Mouse (Mus musculus): ENCODE measurements at regions not wholly inside any gene's neighbourhood (a gene's known extent, or its start where the extent isn't known, plus 50 kb on each side); places are given as distances from the start of the nearest gene placed in this dataset.

DNA sequence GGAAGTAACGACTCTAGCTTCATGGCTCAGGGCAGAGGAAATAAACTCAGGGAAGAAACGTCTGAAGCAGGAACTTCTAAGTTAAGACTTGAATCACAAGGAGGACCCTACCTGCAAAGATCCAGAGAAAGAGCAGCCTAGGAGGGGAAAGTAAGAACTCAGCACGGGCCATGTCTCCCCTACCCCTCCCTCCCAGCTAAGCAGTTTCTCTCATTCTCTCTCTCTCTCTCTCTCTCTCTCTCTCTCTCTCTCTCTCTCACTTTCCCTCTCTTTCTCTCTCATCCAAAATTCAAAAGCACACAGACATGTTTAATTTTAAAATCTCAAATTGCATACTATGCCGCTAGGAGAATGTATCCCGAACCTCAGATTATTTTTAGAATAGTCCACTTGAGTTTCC lies 267.3 kb downstream of the Dhx15 start:
- Histone ChIP-seq H3K4me2 (ENCODE audit: insufficient read depth, low read depth, poor library complexity, severe bottlenecking) (no peak overlapping the region), H3K27me3 (replicated peaks) (no peaks in the 10 kb centered on the region), H3K36me3 (replicated peaks in 1 of 2; ENCODE audit: control insufficient read depth in 1 of 2, insufficient read depth in 1 of 2, low read length in 1 of 2) (no peaks in the 10 kb centered on the region), H3K79me2 (replicated peaks; ENCODE audit: control insufficient read depth, extremely low read depth, insufficient read depth, poor library complexity, severe bottlenecking) (no peaks in the 10 kb centered on the region), H3K4me1 (ENCODE audit: control insufficient read depth in 1 of 2, insufficient read depth in 2 of 2) (peaks cover 0 to 7% of the 10 kb centered on the region in 2 experiments; a peak in 1 of 4 replicates), H3K9me3 (replicated peaks; ENCODE audit: low read length) (no peaks in the 10 kb centered on the region), H3K4me3 (replicated peaks in 1 of 3; ENCODE audit: low read depth in 2 of 3, low read length in 2 of 3, poor library complexity in 1 of 3) (no peak overlapping the region), H3K9ac (ENCODE audit: insufficient read depth, low read depth) (no peak overlapping the region), H3K27ac (ENCODE audit: insufficient read depth, low read depth) (no peak overlapping the region)
- in situ Hi-C loops (cut with MboI; ENCODE audit: low pct_ligation_motif_present, low pct_unique_long_range_greater_than_20kb, low sequenced_read_pairs) (no loop called here), dilution Hi-C loops (cut with MboI; ENCODE audit: extremely low pct_ligation_motif_present, extremely low pct_unique_long_range_greater_than_20kb, low sequenced_read_pairs) (no loop called here)
- no peak for DNase-seq (ENCODE audit: extremely low read depth)
- TF ChIP-seq CHD2 (IDR thresholded peaks at IDR 0.05; ENCODE audit: low read length) (no peak), NELFE (IDR thresholded peaks at IDR 0.05; ENCODE audit: low read depth, low read length) (no peak), HCFC1 (IDR thresholded peaks at IDR 0.05; ENCODE audit: low read depth, low read length) (no peak), ELF1 (IDR thresholded peaks at IDR 0.05; ENCODE audit: low read depth, low read length) (no peak), PAX5 (IDR thresholded peaks at IDR 0.05; ENCODE audit: low read length) (no peak), ZMIZ1 (IDR thresholded peaks at IDR 0.05; ENCODE audit: low read depth, low read length) (no peak), BHLHE40 (IDR thresholded peaks at IDR 0.05; ENCODE audit: low read depth, low read length) (no peak), USF1 (IDR thresholded peaks at IDR 0.05; ENCODE audit: low read depth, low read length) (no peak), JUND (conservative IDR thresholded peaks at IDR 0.05; ENCODE audit: low read depth, low read length) (no peak), ZNF384 (IDR thresholded peaks at IDR 0.05; ENCODE audit: low read depth, low read length) (no peak), E2F4 (IDR thresholded peaks at IDR 0.05; ENCODE audit: insufficient replicate concordance, low read depth, low read length) (no peak)

DNA sequence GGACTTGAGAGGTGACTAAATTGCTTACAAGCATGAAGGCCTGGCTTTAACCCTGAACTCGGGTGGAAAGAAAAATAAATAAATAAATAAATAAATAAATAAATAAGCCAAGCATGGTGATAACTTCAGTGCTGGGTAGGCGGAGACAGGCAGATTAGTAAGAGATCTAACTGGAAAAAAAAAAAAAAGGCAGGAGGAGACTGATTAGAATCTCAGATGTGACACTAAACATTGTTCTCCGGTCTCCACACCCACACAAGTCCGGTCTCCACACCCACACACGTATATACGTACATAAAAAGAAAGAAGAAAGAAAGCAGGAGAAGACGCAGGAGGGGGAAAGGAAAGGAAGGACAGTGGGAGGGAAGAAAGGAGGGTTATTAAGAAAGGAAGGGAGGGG lies 267.8 kb downstream of the Dhx15 start:
- dilution Hi-C loops (cut with MboI; ENCODE audit: extremely low pct_ligation_motif_present, extremely low pct_unique_long_range_greater_than_20kb, low sequenced_read_pairs) (no loop called here), in situ Hi-C loops (cut with MboI; ENCODE audit: low pct_ligation_motif_present, low pct_unique_long_range_greater_than_20kb, low sequenced_read_pairs) (no loop called here)

More for the DNA sequence above, 267.8 kb downstream of the Dhx15 start:
- H3K27ac ChIP-seq (ENCODE audit: insufficient read depth, low read depth) = no peak overlapping the region
- no peak overlapping the region for H3K9ac ChIP-seq (ENCODE audit: insufficient read depth, low read depth)
- no peaks in the 10 kb centered on the region for H3K27me3 ChIP-seq (replicated peaks)
- H3K9me3 ChIP-seq (replicated peaks; ENCODE audit: low read length) = no peaks in the 10 kb centered on the region
- H3K79me2 ChIP-seq (replicated peaks; ENCODE audit: control insufficient read depth, extremely low read depth, insufficient read depth, poor library complexity, severe bottlenecking) = no peaks in the 10 kb centered on the region
- H3K4me1 ChIP-seq (ENCODE audit: control insufficient read depth in 1 of 2, insufficient read depth in 2 of 2) = peaks cover 0 to 7% of the 10 kb centered on the region in 2 experiments; a peak in 1 of 4 replicates
- TF ChIP-seq EP300 (IDR thresholded peaks at IDR 0.05; ENCODE audit: low read length) (no peak), RCOR1 (conservative IDR thresholded peaks at IDR 0.05; ENCODE audit: low read depth, low read length) (no peak), GABPA (IDR thresholded peaks at IDR 0.05; ENCODE audit: insufficient replicate concordance, low read depth, low read length) (no peak), TBP (conservative IDR thresholded peaks at IDR 0.05; ENCODE audit: low read depth, low read length) (no peak), ZNF384 (IDR thresholded peaks at IDR 0.05; ENCODE audit: low read depth, low read length) (no peak), NRF1 (IDR thresholded peaks at IDR 0.05; ENCODE audit: low read depth, low read length) (no peak), CHD2 (IDR thresholded peaks at IDR 0.05; ENCODE audit: low read length) (no peak), MAFK (IDR thresholded peaks at IDR 0.05; ENCODE audit: insufficient replicate concordance, low read length) (no peak), ZKSCAN1 (IDR thresholded peaks at IDR 0.05; ENCODE audit: borderline replicate concordance, low read depth, low read length) (no peak), ZC3H11A (IDR thresholded peaks at IDR 0.05; ENCODE audit: low read depth, low read length) (no peak), TCF12 (IDR thresholded peaks at IDR 0.05; ENCODE audit: low read depth, low read length) (no peak), IRF4 (IDR thresholded peaks at IDR 0.05; ENCODE audit: low read depth, low read length) (no peak), KAT2A (IDR thresholded peaks at IDR 0.05; ENCODE audit: insufficient replicate concordance, low read length) (no peak), RAD21 (IDR thresholded peaks at IDR 0.05; ENCODE audit: low read depth, low read length) (no peak), MXI1 (IDR thresholded peaks at IDR 0.05; ENCODE audit: low read depth, low read length) (no peak)
- no peak overlapping the region for H3K4me3 ChIP-seq (replicated peaks in 1 of 3; ENCODE audit: low read depth in 2 of 3, low read length in 2 of 3, poor library complexity in 1 of 3)
- DNase-seq (ENCODE audit: extremely low read depth) = no peak
- no peak overlapping the region for H3K4me2 ChIP-seq (ENCODE audit: insufficient read depth, low read depth, poor library complexity, severe bottlenecking)
- no peaks in the 10 kb centered on the region for H3K36me3 ChIP-seq (replicated peaks in 1 of 2; ENCODE audit: control insufficient read depth in 1 of 2, insufficient read depth in 1 of 2, low read length in 1 of 2)
